Mouse (Mus musculus): ENCODE measurements around the gene Dscaml1. TPM values are rescaled to one million over a fixed set of nuclear protein-coding genes. Genes with fewer than 3 reads are reported as not detected.

The Dscaml1 gene
- polyA plus RNA-seq, 1 experiment from 2014 or later = 0.79 TPM

DNA sequence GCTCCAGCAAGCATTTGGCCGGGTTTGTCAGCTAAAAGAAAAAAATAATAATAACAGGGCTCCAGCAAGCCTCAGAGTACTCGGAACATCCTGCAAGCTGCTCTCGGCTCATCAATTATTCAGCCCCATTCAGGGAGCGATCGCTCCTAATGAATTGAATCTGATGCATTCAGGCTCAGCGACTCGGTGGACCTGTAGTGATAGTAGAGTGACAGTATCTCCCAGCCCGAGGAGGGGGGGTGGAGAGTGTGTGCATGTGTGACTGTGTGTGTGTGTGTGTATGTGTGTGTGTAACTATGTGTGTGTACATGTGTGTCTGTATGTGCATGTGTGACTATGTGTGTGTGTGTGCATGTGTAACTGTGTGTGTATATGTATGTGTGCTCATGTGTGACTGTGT lies 250.2 kb downstream of the Dscaml1 start:
- 53% methylated on average over 8 of the region's 8 CpGs for WGBS
- Histone ChIP-seq H3K36me3 (replicated peaks) (no peaks in the 10 kb centered on the region), H3K27ac (peak overlapping the region; percentile 68; the same call in 1 of the 2 replicates), H3K4me3 (no peak overlapping the region), H3K4me1 (peaks cover 50% of the 10 kb centered on the region), H3K27me3 (ENCODE audit: poor library complexity, severe bottlenecking) (peaks cover 17% of the 10 kb centered on the region; the same call in 1 of the 2 replicates), H3K9me3 (no peaks in the 10 kb centered on the region)
- DNase-seq (ENCODE audit: extremely low spot score, low spot score) = no peak

DNA sequence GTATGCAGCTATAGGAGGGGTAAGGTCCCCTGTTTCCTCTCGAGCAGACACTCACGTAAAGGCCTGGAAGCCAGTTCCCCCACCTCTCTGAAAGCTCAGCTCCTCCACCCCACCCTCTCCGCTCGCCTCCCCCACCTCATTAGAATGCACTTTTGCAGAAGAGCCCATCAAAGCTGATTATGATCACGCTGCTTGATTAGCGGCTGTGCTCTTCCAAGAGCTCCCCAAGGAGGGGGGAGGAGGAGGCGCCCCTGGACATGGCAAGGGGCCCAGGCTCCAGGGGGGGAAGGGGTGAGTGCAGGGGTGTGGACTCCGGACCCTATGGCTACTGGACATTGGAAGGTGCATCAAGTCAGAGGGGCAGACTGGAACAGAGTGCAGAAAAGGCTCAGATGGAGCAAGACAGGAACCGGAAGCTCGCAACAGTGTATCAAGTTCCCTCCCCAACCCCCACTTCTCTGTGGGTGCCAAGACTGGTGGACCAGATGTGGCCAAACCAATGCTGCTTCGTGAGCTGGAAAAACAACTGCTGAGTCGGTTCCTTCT lies 250.9 kb downstream of the Dscaml1 start:
- no peaks in the 10 kb centered on the region for H3K9me3 ChIP-seq
- WGBS = 47% methylated on average over 12 of the region's 12 CpGs
- peaks cover 43% of the 10 kb centered on the region for H3K4me1 ChIP-seq
- H3K36me3 ChIP-seq (replicated peaks) = no peaks in the 10 kb centered on the region
- H3K4me3 ChIP-seq = no peak overlapping the region
- peaks cover 17% of the 10 kb centered on the region; the same call in 1 of the 2 replicates for H3K27me3 ChIP-seq (ENCODE audit: poor library complexity, severe bottlenecking)
- H3K27ac ChIP-seq = peak overlapping the region; percentile 68
- DNase-seq (ENCODE audit: extremely low spot score, low spot score) = no peak

- Histone ChIP-seq H3K27ac (peak overlapping the region; percentile 68), H3K9me3 (no peaks in the 10 kb centered on the region), H3K27me3 (ENCODE audit: poor library complexity, severe bottlenecking) (peaks cover 14% of the 10 kb centered on the region; the same call in 1 of the 2 replicates), H3K36me3 (replicated peaks) (no peaks in the 10 kb centered on the region), H3K4me3 (no peak overlapping the region), H3K4me1 (peaks cover 42% of the 10 kb centered on the region)
- WGBS = 76% methylated on average over 8 of the region's 8 CpGs
- DNase-seq (ENCODE audit: extremely low spot score, low spot score) = no peak
Observed at GRCm38 (mm10) chr9:45677952-45678663, 251.7 kb downstream of the Dscaml1 start.

DNA sequence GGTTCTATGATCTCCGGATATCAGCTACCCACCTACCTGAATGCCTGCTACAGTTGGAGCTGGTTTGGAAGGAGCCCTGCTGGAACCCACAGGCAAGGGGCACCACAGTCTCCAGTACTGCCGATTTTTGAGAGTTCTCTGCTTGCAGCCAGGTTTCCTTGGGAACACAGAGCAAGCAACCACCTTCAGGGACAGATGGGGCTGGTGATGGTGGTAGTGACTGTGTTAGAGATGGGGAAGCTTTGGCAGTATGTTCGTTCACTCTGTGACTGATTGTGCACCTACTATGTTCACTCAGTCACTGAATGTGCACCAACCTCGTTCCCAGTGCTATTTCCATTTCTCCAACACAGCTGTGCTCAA lies 252.2 kb downstream of the Dscaml1 start:
- peak overlapping the region; percentile 68; the same call in 1 of the 2 replicates for H3K27ac ChIP-seq
- peaks cover 9% of the 10 kb centered on the region; the same call in 1 of the 2 replicates for H3K27me3 ChIP-seq (ENCODE audit: poor library complexity, severe bottlenecking)
- no peaks in the 10 kb centered on the region for H3K9me3 ChIP-seq
- no peak for DNase-seq (ENCODE audit: extremely low spot score, low spot score)
- H3K4me1 ChIP-seq = peaks cover 42% of the 10 kb centered on the region
- WGBS = 82% methylated on average over 4 of the region's 4 CpGs
- no peaks in the 10 kb centered on the region for H3K36me3 ChIP-seq (replicated peaks)
- H3K4me3 ChIP-seq = no peak overlapping the region

GRCm38 (mm10) chr9:45682461-45682998 lies 256.1 kb downstream of the Dscaml1 start:
- Histone ChIP-seq H3K27me3 (ENCODE audit: poor library complexity, severe bottlenecking) (no peaks in the 10 kb centered on the region), H3K4me1 (peaks cover 15% of the 10 kb centered on the region), H3K9me3 (no peaks in the 10 kb centered on the region), H3K27ac (no peak overlapping the region), H3K36me3 (replicated peaks) (no peaks in the 10 kb centered on the region), H3K4me3 (no peak overlapping the region)
- no peak for DNase-seq (ENCODE audit: extremely low spot score, low spot score)
- 49% methylated on average over 11 of the region's 11 CpGs for WGBS

DNA sequence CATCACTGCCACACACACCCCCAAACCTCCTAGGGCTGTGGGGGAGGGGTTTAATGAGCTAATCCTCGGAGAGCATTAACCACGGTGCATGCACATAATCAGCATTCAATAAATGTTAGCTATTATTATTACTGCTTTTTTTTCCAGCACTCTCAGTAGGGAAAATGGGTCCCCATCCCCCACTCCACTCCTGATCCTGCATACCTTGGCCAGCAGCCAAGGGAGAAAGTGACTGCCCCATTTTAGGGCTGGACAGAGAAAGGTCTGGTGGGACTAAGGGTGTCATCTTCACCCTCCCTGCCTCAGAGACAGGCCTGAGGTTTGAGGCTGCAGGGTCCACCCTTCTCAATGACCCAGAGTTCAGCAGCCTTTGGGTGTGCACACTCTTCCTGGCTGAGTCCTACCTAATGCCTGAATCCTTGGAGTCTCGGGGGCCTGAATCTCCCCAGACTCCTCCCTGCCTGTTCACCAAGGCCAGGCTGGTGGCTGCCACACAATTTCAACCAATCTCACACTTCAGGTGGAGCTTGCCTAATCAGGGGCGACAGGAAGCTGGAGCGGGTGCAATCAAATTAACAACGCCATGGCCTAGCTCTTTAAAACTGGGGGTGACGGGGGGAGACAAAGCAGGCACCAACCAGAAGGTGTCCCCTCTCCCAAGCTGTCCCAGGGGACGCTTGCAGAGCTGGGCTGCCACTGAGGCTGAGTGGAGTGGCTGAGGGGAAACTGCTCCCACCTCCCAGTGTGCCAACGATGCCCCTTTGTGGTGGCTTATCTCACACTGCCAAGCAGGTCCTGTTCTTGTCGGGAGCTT lies 267.2 kb downstream of the Dscaml1 start:
- no peaks in the 10 kb centered on the region for H3K9me3 ChIP-seq
- no peaks in the 10 kb centered on the region for H3K36me3 ChIP-seq (replicated peaks)
- WGBS = 48% methylated on average over 10 of the region's 10 CpGs
- H3K4me3 ChIP-seq = no peak overlapping the region
- H3K27ac ChIP-seq = peak overlapping the region; percentile 77
- H3K27me3 ChIP-seq (ENCODE audit: poor library complexity, severe bottlenecking) = peaks cover 4% of the 10 kb centered on the region; the same call in 1 of the 2 replicates
- peaks cover 56% of the 10 kb centered on the region for H3K4me1 ChIP-seq
- no peak for DNase-seq (ENCODE audit: extremely low spot score, low spot score)

DNA sequence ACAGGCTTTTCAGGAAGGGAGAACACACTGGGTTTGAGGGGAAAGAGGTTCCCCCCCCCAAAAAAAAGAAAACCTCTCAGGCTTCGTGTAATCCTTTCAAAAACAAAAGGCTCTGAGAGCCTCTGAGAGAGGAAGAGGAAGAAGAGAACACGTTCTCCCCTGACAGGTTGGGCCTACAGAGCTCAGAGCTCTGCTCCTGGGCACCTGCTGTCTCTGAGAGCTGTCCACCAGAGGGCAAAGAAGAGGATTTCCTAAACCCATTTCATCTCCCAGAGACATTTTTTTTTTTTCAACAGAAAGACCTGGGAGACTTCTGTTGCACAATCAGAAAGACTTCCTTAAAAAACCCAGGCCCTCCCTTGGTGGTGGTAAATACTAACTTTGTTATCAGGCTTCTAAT lies 267.8 kb downstream of the Dscaml1 start:
- 17% methylated on average over 2 of the region's 2 CpGs for WGBS
- Histone ChIP-seq H3K9me3 (no peaks in the 10 kb centered on the region), H3K4me3 (no peak overlapping the region), H3K27me3 (ENCODE audit: poor library complexity, severe bottlenecking) (peaks cover 4% of the 10 kb centered on the region; the same call in 1 of the 2 replicates), H3K36me3 (replicated peaks) (no peaks in the 10 kb centered on the region), H3K27ac (peak overlapping the region; percentile 77), H3K4me1 (peaks cover 50% of the 10 kb centered on the region)
- no peak for DNase-seq (ENCODE audit: extremely low spot score, low spot score)

DNA sequence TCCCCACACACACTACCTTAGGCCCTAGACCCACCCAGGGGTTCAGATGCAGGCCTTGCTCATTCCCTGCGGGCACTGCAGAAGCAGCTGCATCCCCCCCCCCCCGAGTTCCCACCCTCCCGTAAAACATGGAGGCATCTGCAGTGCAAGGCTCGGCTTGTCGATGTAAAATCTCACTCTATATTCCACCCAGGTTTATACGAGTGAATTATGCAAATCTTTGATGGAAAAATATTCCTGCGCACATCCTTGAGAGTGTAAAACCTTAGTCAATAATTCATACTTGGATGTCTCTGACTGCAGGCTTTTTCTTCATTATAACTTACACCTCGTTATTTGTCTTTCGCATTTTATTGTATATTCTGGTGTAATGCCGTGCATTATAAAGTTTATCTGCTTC lies 272.7 kb downstream of the Dscaml1 start:
- 87% methylated on average over 10 of the region's 10 CpGs for WGBS
- no peak for DNase-seq (ENCODE audit: extremely low spot score, low spot score)
- H3K27me3 ChIP-seq (ENCODE audit: poor library complexity, severe bottlenecking) = no peaks in the 10 kb centered on the region
- H3K4me3 ChIP-seq = no peak overlapping the region
- H3K9me3 ChIP-seq = no peaks in the 10 kb centered on the region
- no peaks in the 10 kb centered on the region for H3K36me3 ChIP-seq (replicated peaks)
- H3K27ac ChIP-seq = no peak overlapping the region
- peaks cover 9% of the 10 kb centered on the region for H3K4me1 ChIP-seq

DNA sequence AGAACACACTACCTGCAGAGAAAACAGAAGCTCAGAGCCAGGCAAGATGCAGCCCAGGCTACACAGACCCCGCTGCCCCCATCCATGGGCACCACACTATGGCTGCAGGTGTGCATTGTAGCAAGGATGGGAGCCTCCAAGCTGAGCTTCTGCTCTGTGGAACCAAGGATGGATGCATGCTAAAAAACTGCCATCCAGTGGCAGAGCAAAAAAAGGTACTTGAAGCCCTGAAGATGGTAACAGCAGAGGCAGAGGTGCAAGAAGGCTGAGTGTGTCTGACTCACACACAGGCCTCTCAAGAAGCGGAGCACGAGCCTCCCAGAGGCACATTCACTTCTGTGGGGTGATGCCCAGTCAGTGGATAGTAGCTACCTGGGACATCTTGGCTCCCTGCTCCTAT lies 276.8 kb downstream of the Dscaml1 start:
- H3K27ac ChIP-seq = no peak overlapping the region
- H3K27me3 ChIP-seq (ENCODE audit: poor library complexity, severe bottlenecking) = no peaks in the 10 kb centered on the region
- H3K9me3 ChIP-seq = no peaks in the 10 kb centered on the region
- DNase-seq (ENCODE audit: extremely low spot score, low spot score) = no peak
- no peaks in the 10 kb centered on the region for H3K36me3 ChIP-seq (replicated peaks)
- no peak overlapping the region for H3K4me3 ChIP-seq
- WGBS = 86% methylated on average over 3 of the region's 3 CpGs
- H3K4me1 ChIP-seq = no peaks in the 10 kb centered on the region

GRCm38 (mm10) chr9:45704441-45704840 lies 278.0 kb downstream of the Dscaml1 start:
- WGBS = 89% methylated on average over 3 of the region's 3 CpGs
- H3K27ac ChIP-seq = no peak overlapping the region
- H3K4me1 ChIP-seq = peaks cover 5% of the 10 kb centered on the region
- DNase-seq (ENCODE audit: extremely low spot score, low spot score) = no peak
- H3K9me3 ChIP-seq = no peaks in the 10 kb centered on the region
- no peak overlapping the region for H3K4me3 ChIP-seq
- H3K27me3 ChIP-seq (ENCODE audit: poor library complexity, severe bottlenecking) = no peaks in the 10 kb centered on the region
- H3K36me3 ChIP-seq (replicated peaks) = no peaks in the 10 kb centered on the region

DNA sequence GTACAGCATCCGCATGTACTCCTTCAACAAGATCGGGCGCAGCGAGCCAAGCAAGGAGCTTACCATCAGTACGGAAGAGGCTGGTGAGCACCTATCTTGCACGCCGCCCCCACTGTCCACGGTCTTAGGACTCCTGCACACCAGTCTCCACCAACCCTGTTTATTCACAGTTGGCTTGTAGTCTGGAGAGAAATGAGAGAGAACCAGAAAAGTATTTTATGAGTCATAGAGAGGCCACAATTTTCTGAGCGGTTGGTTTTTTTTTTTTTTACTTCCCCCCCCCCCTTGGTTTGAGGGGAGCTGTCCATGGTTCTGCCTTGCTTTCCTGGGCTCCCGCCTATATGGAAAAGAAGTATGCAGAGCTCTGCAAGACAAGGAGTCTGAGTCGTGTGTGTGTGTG lies 283.9 kb downstream of the Dscaml1 start:
- Histone ChIP-seq H3K27ac (no peak overlapping the region), H3K36me3 (replicated peaks) (no peaks in the 10 kb centered on the region), H3K4me3 (no peak overlapping the region), H3K4me1 (peaks cover 7% of the 10 kb centered on the region), H3K9me3 (no peaks in the 10 kb centered on the region), H3K27me3 (ENCODE audit: poor library complexity, severe bottlenecking) (no peaks in the 10 kb centered on the region)
- no peak for DNase-seq (ENCODE audit: extremely low spot score, low spot score)
- WGBS = 72% methylated on average over 11 of the region's 11 CpGs

DNA sequence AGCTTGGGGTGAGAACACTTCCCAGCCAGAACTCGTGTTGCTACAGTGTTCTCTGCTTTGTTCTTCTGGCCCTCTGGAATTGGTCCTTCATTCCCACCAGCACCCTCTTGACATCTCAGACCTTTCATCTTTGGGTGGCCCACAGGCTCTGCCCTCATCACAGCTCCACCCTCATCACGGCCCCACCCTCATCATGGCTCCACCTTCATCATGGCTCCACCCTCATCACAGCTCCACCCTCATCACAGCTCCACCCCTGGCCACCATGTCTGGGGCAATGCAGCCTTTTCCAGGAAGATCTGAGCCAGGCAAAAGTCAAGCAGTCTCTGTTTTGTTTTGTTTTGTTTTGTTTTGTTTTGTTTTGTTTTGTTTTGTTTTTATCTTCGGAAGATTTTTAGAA lies 289.0 kb downstream of the Dscaml1 start:
- Histone ChIP-seq H3K4me1 (peaks cover 5% of the 10 kb centered on the region), H3K36me3 (replicated peaks) (no peaks in the 10 kb centered on the region), H3K4me3 (no peak overlapping the region), H3K27me3 (ENCODE audit: poor library complexity, severe bottlenecking) (no peaks in the 10 kb centered on the region), H3K9me3 (no peaks in the 10 kb centered on the region), H3K27ac (no peak overlapping the region)
- whole genome bisulfite sequencing = 74% methylated on average over 3 of the region's 3 CpGs
- no peak for DNase-seq (ENCODE audit: extremely low spot score, low spot score)

- no peak for DNase-seq (ENCODE audit: extremely low spot score, low spot score)
- H3K27me3 ChIP-seq (ENCODE audit: poor library complexity, severe bottlenecking) = no peaks in the 10 kb centered on the region
- H3K4me1 ChIP-seq = peaks cover 5% of the 10 kb centered on the region
- H3K4me3 ChIP-seq = no peak overlapping the region
- no peaks in the 10 kb centered on the region for H3K9me3 ChIP-seq
- H3K36me3 ChIP-seq (replicated peaks) = no peaks in the 10 kb centered on the region
- WGBS = 61% methylated on average over 7 of the region's 7 CpGs
- H3K27ac ChIP-seq = no peak overlapping the region
Observed at GRCm38 (mm10) chr9:45719997-45720396, 293.6 kb downstream of the Dscaml1 start.

Data from forebrain, embryonic 10.5 days (tissue).